Mouse (Mus musculus): ENCODE measurements around the gene Catip.

- TF ChIP-seq CTCF (IDR thresholded peaks at IDR 0.05; ENCODE audit: insufficient read depth, low read depth, low read length), result no peak
- TF ChIP-seq POLR2A (IDR thresholded peaks at IDR 0.05; ENCODE audit: insufficient read depth, low read depth, low read length), result no peak
Measured at GRCm38 (mm10) chr1:74344163-74344916, 17.6 kb upstream of the Catip start.

Measured in olfactory bulb, adult 2 months (tissue).